Mouse (Mus musculus) 3134 (cell line): ENCODE results near the gene Vmn1r104.
"Not testable (repeated sequence)": the region's sequence is repeated elsewhere in the genome, so short reads cannot be mapped to it uniquely, and the experiment has no call there.

Source experiments
- DNase-seq: peaks from one replicate; pipeline ENCODE4 v3.0.0-alpha.2; 2011; ENCODE audit warnings: low spot score; ENCODE audit not compliant: insufficient read length; ENCODE audit errors: extremely low read depth

Vmn1r104 gene

GRCm38 (mm10) chr7:20533537-20533936, at the start of gene Vmn1r104:
TSS of gene Vmn1r104 (plus strand) at chr7:20533837.
- not testable (repeated sequence) for DNase-seq

- DNase-seq, result not testable (repeated sequence)
Observed at GRCm38 (mm10) chr7:20510434-20510833, 23.2 kb upstream of the Vmn1r104 start, which contains the start of gene Vmn1r103. TSS of gene Vmn1r103 (minus strand) at chr7:20510534.

DNA sequence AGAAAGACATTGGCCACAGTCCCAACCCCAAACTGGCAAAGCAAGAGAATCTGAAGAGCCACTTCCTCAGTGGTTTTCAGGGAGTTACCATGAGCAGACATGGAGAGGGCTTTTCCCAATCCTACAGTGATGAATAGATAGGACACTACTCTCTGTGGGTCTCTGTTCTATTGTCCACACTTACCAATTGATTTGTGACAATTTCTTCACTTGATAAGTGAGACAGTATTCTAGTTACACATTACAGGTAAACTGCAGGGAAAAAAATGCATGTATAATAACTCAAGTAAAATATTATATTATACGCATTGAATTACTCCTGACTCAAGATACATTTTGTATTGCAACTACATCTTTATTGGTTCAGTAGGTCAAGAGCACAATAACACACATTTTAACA, 12.0 kb downstream of the Vmn1r104 start, which contains the start of gene Gm5726:
TSS of gene Gm5726 (minus strand) at position 101 of the 400 bp plus-strand sequence.
- not testable (repeated sequence) for DNase-seq

DNA sequence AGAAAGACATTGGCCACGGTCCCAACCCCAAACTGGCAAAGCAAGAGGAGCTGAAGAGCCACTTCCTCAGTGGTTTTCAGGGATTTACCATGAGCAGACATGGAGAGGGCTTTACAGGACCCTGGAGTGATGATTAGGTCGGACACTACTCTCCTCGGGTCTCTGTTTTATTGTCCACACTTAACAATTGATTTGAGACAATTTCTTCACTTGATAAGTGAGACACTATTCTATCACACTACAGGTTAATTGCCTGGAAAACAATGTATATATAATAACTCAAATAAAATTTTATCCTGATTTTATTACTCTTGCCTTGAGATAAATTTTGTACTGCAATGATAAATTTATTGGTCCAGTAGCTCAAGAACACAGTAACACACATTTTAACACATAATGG, 42.5 kb downstream of the Vmn1r104 start, which contains the start of gene Gm4141:
TSS of gene Gm4141 (minus strand) at position 101 of the 400 bp plus-strand sequence.
- not testable (repeated sequence) for DNase-seq
